Mouse (Mus musculus) limb, embryonic 10.5 days (tissue): ENCODE results near the gene Gm43720. TPM values are rescaled to one million over a fixed set of nuclear protein-coding genes. Genes with fewer than 3 reads are reported as not detected.

ENCODE experiments used
- DNase-seq: peaks from one replicate; pipeline ENCODE4 v3.0.0-alpha.2; 2017; ENCODE audit warnings: low spot score
- H3K27ac ChIP-seq: fragments of 300-500 bp; sonication (generic); 2 replicates; pipeline ENCODE4 v1.5.1; 2016; ENCODE audit warnings: mild to moderate bottlenecking
- H3K27me3 ChIP-seq: fragments of 300-500 bp; sonication (generic); 2 replicates; pipeline ENCODE4 v1.6.1; 2016; ENCODE audit warnings: low read depth, mild to moderate bottlenecking; ENCODE audit not compliant: poor library complexity, severe bottlenecking
- H3K36me3 ChIP-seq: fragments of 300-500 bp; sonication (generic); 2 replicates; pipeline ENCODE4 v1.6.1; 2016; ENCODE audit warnings: mild to moderate bottlenecking, moderate library complexity
- H3K4me1 ChIP-seq: fragments of 300-500 bp; sonication (generic); 2 replicates; pipeline ENCODE4 v1.6.1; 2016
- H3K4me3 ChIP-seq: fragments of 300-500 bp; sonication (generic); 2 replicates; pipeline ENCODE4 v1.5.1; 2016; ENCODE audit warnings: mild to moderate bottlenecking, moderate library complexity
- H3K9me3 ChIP-seq: fragments of 300-500 bp; sonication (generic); replicated peaks from 2 replicates; pipeline ENCODE4 v1.6.1; 2016; ENCODE audit warnings: mild to moderate bottlenecking
- WGBS: fragments of 180-500 bp; shearing (Covaris S2); methylation state at CpG from one replicate; pipeline ENCODE4 v1.1.7; 2016; 5-methylcytosine and 5-hydroxymethylcytosine counted together
- polyA plus RNA-seq: library from polyadenylated mRNA; unstranded; fragments of >200 nt; fragmentation: Nextera tagmentation; extraction: Ambion mirVana; gene quantifications from 2 replicates; pipeline ENCODE4 v1.2.1, GENCODE M21; 2016

The Gm43720 gene
- polyA plus RNA-seq, 1 experiment from 2014 or later, result 0.08 TPM

DNA sequence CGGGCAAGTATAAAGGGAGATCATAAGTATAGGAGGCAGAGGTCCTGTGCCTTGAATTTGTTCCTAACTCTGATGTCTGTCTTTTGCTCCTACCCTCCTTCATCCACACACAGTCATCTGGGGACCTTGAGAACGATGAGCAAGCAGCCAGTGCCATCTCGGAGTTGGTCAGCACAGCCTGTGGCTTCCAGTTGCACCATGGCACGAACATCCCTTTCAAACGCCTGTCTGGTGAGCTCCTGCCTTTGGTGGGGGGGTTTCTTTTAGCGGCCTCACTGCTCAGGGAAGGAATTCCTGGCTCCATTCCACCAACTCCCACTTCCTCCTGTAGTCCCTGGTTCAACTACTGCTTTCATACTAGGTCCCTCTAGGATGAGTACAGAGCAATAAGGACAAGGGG lies 21.2 kb downstream of the Gm43720 start:
- Histone ChIP-seq H3K9me3 (no peaks in the 10 kb centered on the region), H3K36me3 (peaks cover 52% of the 10 kb centered on the region), H3K27ac (no peak overlapping the region), H3K27me3 (no peaks in the 10 kb centered on the region), H3K4me3 (no peak overlapping the region), H3K4me1 (peaks cover 31% of the 10 kb centered on the region)
- WGBS, result 89% methylated on average over 6 of the region's 6 CpGs
- no peak for DNase-seq

DNA sequence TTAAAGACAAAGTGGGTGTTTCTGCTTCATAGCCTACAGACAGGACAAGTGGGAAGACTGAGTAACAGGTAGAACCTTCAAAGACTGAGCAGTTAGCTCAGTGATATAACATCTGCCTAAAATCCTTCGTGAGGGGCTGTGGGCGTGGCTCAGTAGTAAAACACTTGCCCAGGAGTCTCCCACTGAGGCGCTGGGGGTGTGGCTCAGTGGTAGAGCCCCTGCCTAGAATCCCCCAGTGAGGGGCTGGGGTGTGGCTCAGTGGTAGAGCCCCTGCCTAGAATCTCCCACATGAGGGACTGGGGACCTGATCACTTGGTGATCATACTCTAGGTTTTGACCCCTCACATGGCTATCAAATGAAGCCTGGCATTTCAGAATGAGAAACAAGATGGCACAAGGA lies 21.7 kb downstream of the Gm43720 start:
- 87% methylated on average over 3 of the region's 3 CpGs for WGBS
- H3K36me3 ChIP-seq, result peaks cover 52% of the 10 kb centered on the region

DNA sequence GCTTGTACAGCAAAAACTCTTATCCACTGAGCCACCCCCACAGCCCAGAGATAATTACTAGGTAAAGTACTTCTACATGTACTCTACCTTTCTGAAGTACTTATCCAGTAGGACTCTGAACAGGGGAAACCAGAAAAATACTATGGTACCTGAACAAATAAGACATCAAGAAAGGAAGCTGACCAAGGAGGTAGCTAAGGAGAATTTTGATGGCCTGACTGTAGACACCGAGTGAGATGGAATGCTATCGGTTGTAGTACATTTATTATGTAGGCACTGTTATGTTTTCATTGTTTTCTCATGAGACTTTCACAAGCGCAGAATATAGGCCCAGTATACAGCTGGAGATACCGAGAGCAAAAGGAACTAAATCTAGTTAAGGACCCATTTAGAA lies 22.2 kb downstream of the Gm43720 start:
- Histone ChIP-seq H3K4me1 (peaks cover 22% of the 10 kb centered on the region), H3K36me3 (peaks cover 52% of the 10 kb centered on the region), H3K4me3 (no peak overlapping the region), H3K27ac (no peak overlapping the region), H3K9me3 (no peaks in the 10 kb centered on the region), H3K27me3 (no peaks in the 10 kb centered on the region)
- no peak for DNase-seq
- WGBS, result 96% methylated on average over 4 of the region's 4 CpGs

More for the DNA sequence above, 21.7 kb downstream of the Gm43720 start:
- H3K4me3 ChIP-seq, result no peak overlapping the region
- H3K9me3 ChIP-seq, result no peaks in the 10 kb centered on the region
- H3K27ac ChIP-seq, result no peak overlapping the region
- DNase-seq, result no peak
- H3K27me3 ChIP-seq, result no peaks in the 10 kb centered on the region
- H3K4me1 ChIP-seq, result peaks cover 27% of the 10 kb centered on the region

DNA sequence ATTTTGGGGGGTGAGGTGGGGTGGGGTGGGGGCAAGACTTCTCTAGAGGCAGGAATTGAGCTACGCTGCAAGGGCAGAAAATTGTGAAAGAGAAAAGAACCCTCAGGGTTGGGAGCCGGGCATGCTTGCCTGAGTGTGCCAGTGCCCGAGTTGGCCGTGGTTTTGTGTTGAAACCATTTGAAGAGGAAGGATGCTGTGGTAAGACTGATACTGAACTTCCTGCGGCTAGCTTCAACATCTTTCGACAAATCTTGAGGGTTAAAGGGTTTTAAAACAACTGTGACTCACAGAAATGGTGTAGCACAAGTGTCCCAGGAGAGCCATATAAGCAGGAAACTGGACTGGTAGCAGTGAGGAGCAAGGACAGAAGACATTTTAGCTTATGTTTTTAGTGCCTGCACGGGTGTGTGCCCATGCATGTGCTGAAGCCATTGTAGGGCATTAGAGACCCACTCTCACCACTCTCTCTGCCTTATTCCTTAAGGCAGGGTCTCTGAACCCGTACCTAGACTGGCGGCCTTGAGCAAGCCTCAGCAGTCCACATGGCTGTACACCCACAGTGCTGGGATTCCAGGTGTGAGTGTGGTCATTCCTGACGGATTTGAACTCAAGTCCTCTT lies 22.7 kb downstream of the Gm43720 start:
- peaks cover 17% of the 10 kb centered on the region for H3K4me1 ChIP-seq
- no peak for DNase-seq
- H3K4me3 ChIP-seq, result no peak overlapping the region
- H3K27me3 ChIP-seq, result no peaks in the 10 kb centered on the region
- 92% methylated on average over 10 of the region's 10 CpGs for WGBS
- no peaks in the 10 kb centered on the region for H3K9me3 ChIP-seq
- H3K27ac ChIP-seq, result no peak overlapping the region
- peaks cover 48% of the 10 kb centered on the region for H3K36me3 ChIP-seq

DNA sequence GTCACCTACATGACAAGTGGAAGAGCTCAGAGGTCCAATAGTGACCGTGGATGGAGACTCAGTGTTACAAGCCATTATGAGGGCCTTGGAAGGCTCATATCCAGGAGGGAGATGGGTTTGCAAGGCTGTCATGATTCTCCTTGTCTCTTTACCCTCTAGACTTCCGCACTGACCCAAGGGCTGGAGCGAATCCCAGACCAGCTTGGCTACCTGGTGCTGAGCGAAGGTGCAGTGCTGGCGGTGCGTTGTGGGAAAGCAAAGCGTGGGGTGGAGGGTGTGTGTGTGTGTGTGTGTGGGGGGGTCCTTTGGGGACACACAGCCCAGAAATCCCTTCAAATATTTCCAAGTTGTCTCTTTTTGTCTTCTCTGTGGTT lies 23.7 kb downstream of the Gm43720 start:
- no peak for DNase-seq
- Histone ChIP-seq H3K4me1 (peaks cover 15% of the 10 kb centered on the region), H3K27ac (peak overlapping the region; percentile 84), H3K27me3 (no peaks in the 10 kb centered on the region), H3K36me3 (peaks cover 38% of the 10 kb centered on the region), H3K9me3 (no peaks in the 10 kb centered on the region), H3K4me3 (peak overlapping the region; percentile 74)
- WGBS, result 18% methylated on average over 7 of the region's 7 CpGs

DNA sequence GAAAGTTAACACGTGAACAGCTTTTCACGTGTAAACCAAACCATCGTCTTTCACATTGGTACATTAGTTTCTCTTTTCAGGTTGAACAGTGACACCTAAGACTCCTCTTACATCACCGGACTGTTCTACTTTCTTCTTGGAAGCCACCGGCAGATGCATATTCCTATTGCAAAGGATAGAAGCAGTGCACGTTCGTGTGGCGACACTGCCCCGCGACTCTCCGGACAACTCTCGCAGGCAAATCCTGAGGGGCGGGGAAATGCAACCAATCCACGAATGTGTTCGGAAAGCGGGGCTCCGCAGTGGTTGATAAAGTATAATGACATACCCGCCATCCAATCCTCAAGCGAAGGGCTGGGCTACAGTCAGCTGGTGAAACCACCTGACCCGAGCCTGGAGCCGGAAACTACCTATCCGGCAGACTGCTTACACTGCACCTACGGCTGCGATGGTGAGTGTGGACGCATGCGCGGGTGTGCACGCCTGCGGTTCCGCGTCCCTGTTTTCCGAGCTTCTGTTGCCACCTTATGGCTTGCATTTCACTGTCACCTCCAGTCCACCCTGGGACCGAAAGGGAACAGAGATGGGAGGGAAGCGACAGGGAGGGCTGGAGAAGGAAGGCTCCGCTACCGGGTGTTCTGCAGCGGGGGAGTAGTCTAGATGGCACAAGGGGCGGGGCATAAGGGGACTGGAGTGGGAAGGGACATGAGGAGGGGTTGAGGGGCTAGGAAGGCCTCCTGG lies 24.2 kb downstream of the Gm43720 start, which contains the start of gene Lamtor4:
Lamtor4 (plus strand) TSS at position 130 of the 741 bp plus-strand sequence.
- under 1% methylated on average over 38 of the region's 38 CpGs for WGBS
- peak; percentile 88 for DNase-seq
- Histone ChIP-seq H3K27me3 (no peaks in the 10 kb centered on the region), H3K4me3 (peak within 1 kb of the TSS; percentile 74), H3K9me3 (no peaks in the 10 kb centered on the region), H3K36me3 (peaks cover 33% of the 10 kb centered on the region), H3K27ac (peak within 1 kb of the TSS; percentile 84), H3K4me1 (peaks cover 15% of the 10 kb centered on the region)

DNA sequence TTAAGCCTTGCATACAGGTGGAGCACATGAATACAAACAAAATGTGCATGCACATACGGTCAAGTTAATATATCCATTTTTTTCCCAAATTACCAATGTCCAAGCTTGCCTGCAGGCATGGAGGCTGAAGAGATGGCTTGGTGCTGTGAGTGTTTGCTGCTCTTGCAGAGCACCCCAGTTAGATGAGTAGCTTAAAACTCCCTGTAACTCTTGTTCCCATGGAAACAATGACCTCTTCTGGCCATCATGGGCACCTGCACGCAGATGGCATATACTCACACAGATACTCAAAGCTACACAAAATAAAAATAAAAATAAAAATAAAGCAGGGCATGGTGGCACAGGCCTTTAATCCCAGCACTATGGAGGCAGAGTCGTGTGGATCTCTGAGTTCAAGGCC lies 26.7 kb downstream of the Gm43720 start:
- 93% methylated on average over 3 of the region's 3 CpGs for WGBS
- no peak for DNase-seq
- Histone ChIP-seq H3K27ac (no peak overlapping the region), H3K27me3 (no peaks in the 10 kb centered on the region), H3K4me1 (peaks cover 15% of the 10 kb centered on the region), H3K36me3 (peaks cover 8% of the 10 kb centered on the region), H3K9me3 (no peaks in the 10 kb centered on the region), H3K4me3 (no peak overlapping the region)

DNA sequence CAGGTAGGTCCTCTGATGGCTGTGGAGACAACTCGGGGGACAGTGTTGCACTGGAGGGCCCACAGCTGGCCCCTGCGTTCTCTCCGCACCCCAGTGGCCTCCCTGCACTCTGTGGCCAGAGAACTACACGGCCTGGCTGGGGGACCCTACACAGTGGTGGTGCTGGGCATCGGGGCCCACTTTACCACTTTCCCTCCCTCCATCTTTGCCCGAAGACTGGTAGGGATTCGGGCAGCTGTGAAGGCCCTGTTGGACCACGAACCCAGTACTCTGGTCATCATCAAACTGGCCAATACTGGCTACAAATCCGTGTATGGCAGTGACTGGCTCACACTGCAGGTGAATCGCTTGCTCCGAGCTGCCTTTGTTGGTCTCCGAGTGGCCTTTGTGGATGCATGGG lies 28.6 kb downstream of the Gm43720 start:
- Histone ChIP-seq H3K27ac (no peak overlapping the region), H3K4me3 (no peak overlapping the region), H3K9me3 (no peaks in the 10 kb centered on the region), H3K36me3 (no peaks in the 10 kb centered on the region), H3K4me1 (peaks cover 10% of the 10 kb centered on the region), H3K27me3 (no peaks in the 10 kb centered on the region)
- WGBS, result 89% methylated on average over 12 of the region's 12 CpGs
- no peak for DNase-seq

DNA sequence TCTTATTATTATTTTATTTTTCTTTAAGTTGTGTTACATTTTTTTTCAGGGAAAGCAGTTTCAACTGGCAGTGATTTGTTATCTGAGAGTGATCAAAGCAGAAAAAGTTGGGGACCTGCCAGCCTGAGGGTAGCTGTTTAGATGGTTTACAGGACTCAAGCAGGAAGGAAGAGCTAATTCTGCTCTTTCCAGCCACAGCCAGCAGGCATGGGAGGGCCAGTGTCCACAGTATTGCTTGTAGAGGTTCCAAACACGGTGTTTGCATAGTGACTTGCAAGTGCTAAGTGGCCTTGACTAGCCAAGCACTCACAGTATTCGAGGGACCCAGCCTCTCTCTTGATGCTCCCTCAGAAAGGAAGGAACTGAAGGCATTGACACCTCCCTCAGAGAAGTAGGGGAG lies 38.2 kb downstream of the Gm43720 start:
- no peak for DNase-seq
- 32% methylated on average over 2 of the region's 2 CpGs for WGBS
- no peaks in the 10 kb centered on the region for H3K4me1 ChIP-seq

DNA sequence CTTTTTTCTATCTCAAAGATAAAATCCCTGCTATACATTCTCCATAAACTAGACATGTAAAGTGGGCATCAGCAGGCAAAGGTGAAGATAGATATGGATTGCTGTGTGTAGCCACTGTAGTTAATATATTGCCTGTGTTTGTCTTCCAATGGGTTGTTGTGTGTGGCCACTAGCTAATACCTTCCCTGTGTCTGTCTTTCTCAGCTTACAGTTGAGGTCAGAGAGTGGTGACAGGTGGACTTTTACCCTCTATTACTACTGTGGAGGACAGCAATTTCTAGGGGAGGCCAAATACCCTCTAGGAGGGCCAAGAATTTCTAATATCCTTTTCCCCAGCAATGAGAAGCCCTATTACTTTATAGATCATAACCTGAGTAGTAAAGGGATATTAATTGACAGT lies 45.5 kb downstream of the Gm43720 start:
- Histone ChIP-seq H3K4me1 (no peaks in the 10 kb centered on the region), H3K27me3 (no peaks in the 10 kb centered on the region), H3K9me3 (no peaks in the 10 kb centered on the region), H3K27ac (no peak overlapping the region), H3K36me3 (no peaks in the 10 kb centered on the region), H3K4me3 (no peak overlapping the region)
- DNase-seq, result no peak

More for the DNA sequence above, 38.2 kb downstream of the Gm43720 start:
- Histone ChIP-seq H3K27ac (no peak overlapping the region), H3K4me3 (no peak overlapping the region), H3K27me3 (no peaks in the 10 kb centered on the region), H3K9me3 (no peaks in the 10 kb centered on the region), H3K36me3 (no peaks in the 10 kb centered on the region)

DNA sequence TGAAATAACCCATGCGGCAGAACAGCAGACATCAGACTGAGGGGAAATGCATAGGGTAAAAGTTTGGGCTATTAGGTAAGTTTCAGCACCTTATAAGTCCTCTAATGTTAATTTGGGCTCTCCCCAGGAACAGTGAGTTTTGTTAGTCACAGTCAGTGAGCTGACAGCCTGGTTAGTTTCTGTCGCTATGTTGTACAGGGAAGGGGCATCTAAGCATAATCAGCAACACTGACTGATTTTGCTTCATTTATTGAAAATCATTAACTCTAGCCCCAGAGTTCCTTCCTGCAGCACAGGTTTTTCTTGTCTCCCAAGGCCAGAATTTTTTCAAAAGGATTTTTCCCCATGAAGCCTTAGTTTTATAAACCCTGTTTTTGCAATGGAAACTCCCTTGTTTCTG lies 46.0 kb downstream of the Gm43720 start:
- 88% methylated on average over 2 of the region's 2 CpGs for WGBS
- no peaks in the 10 kb centered on the region for H3K4me1 ChIP-seq
- H3K27ac ChIP-seq, result no peak overlapping the region
- no peak overlapping the region for H3K4me3 ChIP-seq
- no peaks in the 10 kb centered on the region for H3K9me3 ChIP-seq
- no peaks in the 10 kb centered on the region for H3K36me3 ChIP-seq
- no peaks in the 10 kb centered on the region for H3K27me3 ChIP-seq
- no peak for DNase-seq

DNA sequence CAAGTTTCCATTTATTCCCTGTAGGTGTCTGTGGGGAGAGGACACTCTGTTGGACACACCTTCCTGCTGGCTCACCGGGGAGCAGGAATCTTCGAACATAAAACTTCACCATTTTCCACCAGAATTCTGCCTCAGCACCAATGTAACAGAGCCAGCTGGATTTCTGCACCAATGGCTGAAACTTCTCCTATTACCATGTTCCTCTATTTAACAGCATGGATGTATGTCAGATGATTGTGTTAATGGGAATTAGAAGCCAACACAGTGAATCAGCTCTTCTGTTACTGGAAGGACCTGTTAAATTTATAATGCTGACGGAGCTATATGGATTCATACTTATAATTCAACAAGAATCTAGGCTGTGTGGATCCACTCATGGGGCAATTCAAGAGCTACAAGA lies 50.2 kb downstream of the Gm43720 start:
- 91% methylated on average over 3 of the region's 3 CpGs for WGBS
- Histone ChIP-seq H3K9me3 (no peaks in the 10 kb centered on the region), H3K4me3 (no peak overlapping the region), H3K27ac (no peak overlapping the region), H3K27me3 (no peaks in the 10 kb centered on the region), H3K4me1 (no peaks in the 10 kb centered on the region), H3K36me3 (no peaks in the 10 kb centered on the region)
- DNase-seq, result no peak

DNA sequence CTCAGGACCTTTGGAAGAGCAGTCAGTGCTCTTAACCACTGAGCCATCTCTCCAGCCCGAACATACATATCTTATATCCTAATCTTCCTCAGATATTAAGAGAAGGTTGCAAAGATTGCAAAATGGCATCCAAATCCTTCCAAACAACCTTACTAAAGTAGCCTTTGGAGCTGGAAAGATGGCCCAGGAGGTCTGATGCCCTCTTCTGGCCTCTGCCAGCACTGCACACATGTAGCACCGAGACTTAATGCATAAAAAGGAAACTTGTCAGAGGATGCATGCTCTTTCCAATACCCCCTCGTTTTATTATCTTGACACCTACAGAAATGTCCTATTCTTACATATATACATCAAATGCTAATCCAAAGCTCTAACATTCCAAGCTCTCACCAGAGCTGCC lies 51.7 kb downstream of the Gm43720 start:
- Histone ChIP-seq H3K27me3 (no peaks in the 10 kb centered on the region), H3K36me3 (no peaks in the 10 kb centered on the region), H3K4me1 (no peaks in the 10 kb centered on the region), H3K9me3 (no peaks in the 10 kb centered on the region), H3K27ac (no peak overlapping the region), H3K4me3 (no peak overlapping the region)
- DNase-seq, result no peak
- WGBS, result 67% methylated on average over 3 of the region's 3 CpGs
